Mouse (Mus musculus) cerebellum, postnatal 4 days (tissue): ENCODE data around the gene Pnpla7.

ENCODE experiments used
- DNase-seq, 2 experiments: peaks; one replicate each; pipeline ENCODE4 v3.0.0; 2022; ENCODE audit warnings: low spot score in 2 of 2, mixed read lengths in 1 of 2

Gene Pnpla7

DNA sequence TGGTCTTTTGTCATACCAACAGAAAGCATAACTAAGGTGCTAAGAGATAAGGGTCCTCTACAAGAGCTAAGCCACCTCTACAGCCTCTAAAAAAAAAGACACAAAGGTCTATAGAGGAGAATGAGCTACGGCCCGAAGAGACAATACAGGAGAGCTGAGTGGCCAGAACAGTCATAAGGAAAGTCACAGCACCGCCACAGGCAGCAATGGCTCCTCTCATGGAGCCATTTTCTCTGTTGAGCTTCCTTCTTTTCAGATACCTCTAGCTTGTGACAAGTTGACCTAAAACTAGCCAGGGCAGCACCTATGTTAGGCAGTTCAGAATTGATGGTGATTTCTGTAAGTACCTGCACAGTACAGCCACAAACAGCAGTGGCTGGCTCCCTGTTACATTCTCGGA lies 90.7 kb downstream of the Pnpla7 start:
- DNase-seq: no peak

- no peak for DNase-seq
Observed at GRCm38 (mm10) chr2:25069537-25069936, 93.7 kb downstream of the Pnpla7 start.

GRCm38 (mm10) chr2:25072398-25072797 lies 96.6 kb downstream of the Pnpla7 start:
- no peak for DNase-seq

DNA sequence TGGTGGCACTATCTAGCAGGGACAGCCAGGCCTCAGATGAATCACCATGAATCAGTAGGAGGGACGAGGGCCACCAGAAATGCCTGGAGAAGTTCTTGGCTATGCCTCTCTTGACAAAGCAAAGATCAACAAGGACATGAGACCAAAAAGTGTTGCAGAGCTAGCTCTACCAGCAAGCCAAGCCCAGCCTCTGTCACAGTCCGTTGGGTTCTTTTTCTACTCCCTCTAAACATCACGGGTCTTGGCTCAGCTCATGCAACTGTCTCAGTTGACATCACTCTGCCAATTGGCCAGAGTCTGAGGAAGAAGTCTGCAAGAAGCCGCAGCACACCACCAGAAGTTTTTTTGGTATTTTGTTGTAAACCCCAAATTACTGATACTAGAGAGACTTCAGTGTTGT lies 99.7 kb downstream of the Pnpla7 start:
- DNase-seq: no peak

DNA sequence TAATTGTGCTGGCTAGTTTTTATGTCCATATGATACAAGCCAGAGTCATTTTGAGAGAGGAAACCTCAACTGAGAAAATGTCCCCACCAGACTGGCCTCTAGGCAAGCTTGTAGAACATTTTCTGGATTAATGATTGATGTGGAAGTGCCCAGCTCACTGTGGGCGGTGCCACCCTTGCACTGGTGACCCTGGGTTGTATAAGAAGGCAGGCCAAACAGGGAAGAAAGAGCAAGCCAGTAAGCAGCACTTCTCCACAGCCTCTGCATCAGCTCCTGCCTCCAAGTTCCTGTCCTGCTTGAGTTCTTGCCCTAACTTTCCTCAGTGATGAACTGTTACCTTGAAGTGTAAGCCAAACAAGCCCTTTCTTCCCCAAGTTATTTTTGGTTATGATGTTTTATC lies 103.1 kb downstream of the Pnpla7 start:
- no peak for DNase-seq

- no peak for DNase-seq
Observed at GRCm38 (mm10) chr2:25080076-25080475, 104.2 kb downstream of the Pnpla7 start, which contains the start of gene Entpd8. Entpd8 (plus strand) TSS chr2:25080304.

- DNase-seq: no peak
Observed at GRCm38 (mm10) chr2:25083697-25084096, 107.9 kb downstream of the Pnpla7 start.

DNA sequence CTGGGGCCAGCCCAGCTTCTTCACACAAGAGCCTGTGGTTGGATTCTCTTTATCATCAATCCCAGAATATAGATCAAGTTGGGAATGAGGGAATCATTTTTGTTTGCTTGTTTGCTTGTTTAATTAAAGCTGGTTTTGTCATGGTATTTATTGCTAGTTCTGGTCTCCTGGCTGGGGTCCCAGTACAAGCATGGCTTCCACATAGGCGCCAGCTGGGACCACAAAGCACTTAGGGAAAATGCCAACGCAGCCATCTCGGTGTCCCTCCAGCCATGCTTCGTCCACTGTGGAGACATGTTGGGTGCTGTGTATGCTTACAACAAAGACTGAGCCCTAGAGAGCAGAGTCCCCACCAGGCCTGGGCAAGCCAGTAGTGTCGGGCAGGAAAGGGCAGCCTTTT lies 109.7 kb downstream of the Pnpla7 start:
- DNase-seq: no peak

DNA sequence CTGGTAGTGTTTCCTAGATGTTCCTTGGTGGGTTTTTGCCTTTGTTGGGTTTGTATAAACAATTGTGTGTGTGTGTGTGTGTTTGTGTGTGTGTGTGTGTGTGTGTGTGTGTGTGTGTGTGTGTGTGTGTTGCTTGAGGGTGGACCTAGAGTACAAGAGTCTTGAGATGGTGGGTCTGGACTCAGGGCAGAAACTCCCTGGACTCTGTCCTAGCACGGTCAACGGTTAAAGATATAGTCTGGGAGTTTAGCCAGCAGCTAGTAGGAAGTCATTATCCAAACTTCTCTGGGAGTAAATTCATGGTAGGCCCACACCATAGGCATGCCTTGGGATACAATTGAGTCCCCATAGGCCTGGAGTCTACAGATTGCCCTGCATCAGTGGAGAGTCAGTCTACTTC lies 112.0 kb downstream of the Pnpla7 start:
- DNase-seq: no peak

DNA sequence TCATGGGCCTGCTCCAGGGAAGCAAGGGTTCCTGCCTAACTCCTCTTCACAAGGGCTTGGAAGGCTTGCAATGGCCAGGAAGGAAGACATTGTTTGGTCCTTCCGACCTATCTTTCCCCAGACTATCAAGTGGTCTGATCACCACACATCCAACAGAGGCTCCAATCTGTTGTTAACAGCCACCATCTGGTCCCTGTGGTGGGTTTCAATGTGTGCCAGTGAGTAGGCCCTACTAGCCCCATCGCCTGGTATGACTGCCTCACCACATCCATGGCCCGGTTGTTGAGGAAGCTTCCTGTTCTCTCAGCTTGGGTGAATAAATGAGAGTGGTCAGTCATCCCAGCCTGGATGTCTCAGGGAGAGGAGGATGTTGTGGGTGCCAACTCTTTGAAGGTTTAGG lies 112.8 kb downstream of the Pnpla7 start:
- no peak for DNase-seq

- DNase-seq: no peak
Observed at GRCm38 (mm10) chr2:25094785-25095108, 118.9 kb downstream of the Pnpla7 start.

- DNase-seq: no peak
Observed at GRCm38 (mm10) chr2:25095109-25095850, 119.4 kb downstream of the Pnpla7 start, which contains the start of gene Noxa1. Noxa1 (minus strand) TSS chr2:25095149.

GRCm38 (mm10) chr2:25098005-25098615 lies 122.3 kb downstream of the Pnpla7 start:
- no peak for DNase-seq

DNA sequence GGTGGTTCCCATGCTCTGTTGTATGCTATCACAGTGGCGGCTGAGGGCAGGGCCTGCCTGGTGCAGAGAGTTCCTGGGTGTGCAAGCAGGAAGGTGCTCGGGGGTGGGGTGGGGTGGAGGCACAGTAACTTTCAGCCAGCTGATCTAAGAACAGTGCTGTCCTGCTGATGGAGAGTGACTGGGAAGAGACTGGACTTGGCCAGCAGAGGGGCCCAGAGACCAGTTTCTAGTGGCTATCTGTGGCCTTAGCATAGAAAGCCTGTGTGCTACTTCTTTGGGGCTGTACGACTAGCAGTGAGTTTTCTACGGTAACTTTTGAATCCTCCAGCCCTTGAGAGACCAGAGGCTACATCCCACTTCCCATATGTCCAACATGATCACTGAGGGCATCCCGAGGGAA lies 123.1 kb downstream of the Pnpla7 start:
- DNase-seq: peak in 1 of 2 experiments; percentile 40

DNA sequence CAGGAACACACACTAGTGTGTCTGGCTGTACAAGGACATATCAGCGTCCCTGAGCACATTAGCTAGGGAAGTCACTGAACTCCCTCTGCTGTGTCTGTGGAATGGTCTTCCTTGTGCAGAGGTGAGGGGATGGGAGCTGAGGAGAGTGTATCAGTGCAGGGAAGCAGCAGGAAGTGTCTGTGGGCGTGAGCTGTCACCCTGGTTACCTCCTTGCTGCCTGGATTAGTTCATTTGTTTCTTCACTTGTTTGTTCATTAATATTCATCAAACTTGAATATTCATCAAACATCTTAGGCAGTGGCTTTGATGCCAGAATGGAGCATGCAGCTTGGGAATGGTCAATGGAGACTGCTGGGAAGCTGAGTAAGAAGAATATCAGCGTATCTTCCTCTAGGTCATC lies 123.9 kb downstream of the Pnpla7 start:
- DNase-seq: no peak
